ENCODE assay signal across 11 mouse cellular contexts in the genomic region with DNA sequence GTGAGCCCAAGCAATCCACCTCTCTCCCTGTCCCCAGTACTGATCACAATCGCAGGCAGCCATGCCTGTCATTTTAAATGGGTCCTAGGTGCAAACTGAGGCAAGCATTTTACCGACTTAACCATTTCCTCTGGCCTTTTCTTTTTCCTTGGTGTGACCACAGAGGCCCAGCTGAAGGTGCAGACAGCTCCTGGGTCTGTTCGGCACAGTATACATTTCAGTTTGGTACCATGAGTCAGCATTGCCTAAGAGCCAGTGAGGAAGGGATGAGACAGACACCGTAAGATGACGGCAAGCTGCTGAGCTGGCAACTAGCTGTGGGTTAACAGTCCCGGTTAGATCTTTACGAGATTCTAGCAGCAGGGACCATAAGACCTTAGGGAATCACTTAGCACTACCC.
A peak's percentile ranks its signal among the peaks of the same experiment; 100 is the strongest.
DNase-seq lines count a peak whose midpoint lies in the region; ATAC-seq and TF ChIP-seq lines count a peak whose summit lies in the region.
"Had no signal": no experiment of that assay in that cellular context is flagged by ENCODE, and none has a peak within 500 bp of the region (broad histone marks: within the 10 kb centered on the region; RNA-seq: fewer than 3 reads in every experiment).

No protein-coding gene starts in this region.

- H3K9me3 ChIP-seq in intestine, embryonic 16.5 days (ENCODE audit: control insufficient read depth, low read length): no peaks in the 10 kb centered on the region
- H3K9me3 ChIP-seq in intestine, embryonic 15.5 days: no peaks in the 10 kb centered on the region
- no peaks in the 10 kb centered on the region for H3K9me3 ChIP-seq in ES-E14 (ENCODE audit: control insufficient read depth, insufficient read depth, low read depth, low read length)
- H3K9me3 ChIP-seq in erythroblast, embryonic 14.5 days (ENCODE audit: control insufficient read depth, low read length): no peaks in the 10 kb centered on the region
- no peaks in the 10 kb centered on the region for H3K9me3 ChIP-seq in megakaryocyte, embryonic 14.5 days
- H3K9me3 ChIP-seq in hindbrain, embryonic 14.5 days (ENCODE audit: control insufficient read depth, low read length): no peaks in the 10 kb centered on the region

- no peak for DNase-seq in ES-E14 (ENCODE audit: low read depth, low spot score)
- DNase-seq in urinary bladder, postnatal 14 days (ENCODE audit: low spot score): no peak
- DNase-seq in hindbrain, embryonic 14.5 days (ENCODE audit: low spot score): no peak
- no peak for DNase-seq in adrenal gland, postnatal 4 days (ENCODE audit: low spot score in 2 of 2)
- DNase-seq: cerebellum, adult 2 months; gastrocnemius, postnatal 25 days; lung, adult 2 months had no signal

- H3K27ac ChIP-seq in intestine, embryonic 16.5 days (ENCODE audit: low read length): peak overlapping the region; percentile 34; the same call in 1 of the 2 replicates
- H3K27ac ChIP-seq in intestine, embryonic 15.5 days: no peak overlapping the region
- H3K27ac ChIP-seq in ES-E14 (ENCODE audit: insufficient read depth, low read depth, low read length, poor library complexity, severe bottlenecking): no peak overlapping the region
- H3K27ac ChIP-seq in hindbrain, embryonic 14.5 days: no peak overlapping the region

- no peak overlapping the region for H3K9ac ChIP-seq in intestine, embryonic 16.5 days (ENCODE audit: low read depth, low read length)
- H3K9ac ChIP-seq in intestine, embryonic 15.5 days: no peak overlapping the region
- no peak overlapping the region for H3K9ac ChIP-seq in ES-E14 (ENCODE audit: insufficient read depth, low read depth, low read length, poor library complexity, severe bottlenecking)
- H3K9ac ChIP-seq in hindbrain, embryonic 14.5 days: no peak overlapping the region

- no peak overlapping the region for H3K4me3 ChIP-seq in intestine, embryonic 16.5 days (ENCODE audit: low read length)
- no peak overlapping the region for H3K4me3 ChIP-seq in intestine, embryonic 15.5 days (replicated peaks)
- no peak overlapping the region for H3K4me3 ChIP-seq in ES-E14 (ENCODE audit: insufficient read depth in 1 of 2, low read depth in 1 of 2, low read length in 2 of 2, poor library complexity in 1 of 2, severe bottlenecking in 1 of 2)
- peak overlapping the region; percentile 15 for H3K4me3 ChIP-seq in erythroblast, embryonic 14.5 days (replicated peaks)
- peak overlapping the region; percentile 80 for H3K4me3 ChIP-seq in megakaryocyte, embryonic 14.5 days (replicated peaks)
- no peak overlapping the region for H3K4me3 ChIP-seq in hindbrain, embryonic 14.5 days (replicated peaks; ENCODE audit: low read length)

- H3K4me2 ChIP-seq in intestine, embryonic 16.5 days (ENCODE audit: low read depth, low read length): no peak overlapping the region
- H3K4me2 ChIP-seq in intestine, embryonic 15.5 days (replicated peaks): no peak overlapping the region
- no peak overlapping the region for H3K4me2 ChIP-seq in hindbrain, embryonic 14.5 days (replicated peaks)

- ATAC-seq in intestine, embryonic 16.5 days: no peak
- no peak for ATAC-seq in intestine, embryonic 15.5 days
- no peak for ATAC-seq in hindbrain, embryonic 14.5 days (ENCODE audit: low FRiP score)

- in situ Hi-C loops in ES-E14 (cut with MboI; ENCODE audit: low sequenced_read_pairs in 2 of 2, unreplicated experiment in 2 of 2): no loop called here

- no peaks in the 10 kb centered on the region for H3K27me3 ChIP-seq in intestine, embryonic 16.5 days (replicated peaks; ENCODE audit: control insufficient read depth, insufficient read depth, low read length)
- H3K27me3 ChIP-seq in intestine, embryonic 15.5 days (replicated peaks): no peaks in the 10 kb centered on the region
- H3K27me3 ChIP-seq in erythroblast, embryonic 14.5 days (ENCODE audit: control insufficient read depth): peaks cover 4% of the 10 kb centered on the region
- H3K27me3 ChIP-seq in megakaryocyte, embryonic 14.5 days (replicated peaks): no peaks in the 10 kb centered on the region
- no peaks in the 10 kb centered on the region for H3K27me3 ChIP-seq in hindbrain, embryonic 14.5 days (ENCODE audit: control insufficient read depth, insufficient read depth, low read length)

- H3K36me3 ChIP-seq in intestine, embryonic 16.5 days (ENCODE audit: control insufficient read depth, insufficient read depth, low read length): no peaks in the 10 kb centered on the region
- H3K36me3 ChIP-seq in intestine, embryonic 15.5 days: no peaks in the 10 kb centered on the region
- H3K36me3 ChIP-seq in ES-E14 (ENCODE audit: control insufficient read depth, insufficient read depth, low read length, poor library complexity, severe bottlenecking): no peaks in the 10 kb centered on the region
- 0 out of 2 replicates have a peak, but pooled peaks cover 2% of the 10 kb centered on the region for H3K36me3 ChIP-seq in erythroblast, embryonic 14.5 days (ENCODE audit: control insufficient read depth)
- no peaks in the 10 kb centered on the region for H3K36me3 ChIP-seq in megakaryocyte, embryonic 14.5 days (replicated peaks; ENCODE audit: low read length)
- no peaks in the 10 kb centered on the region for H3K36me3 ChIP-seq in hindbrain, embryonic 14.5 days (replicated peaks; ENCODE audit: control insufficient read depth, insufficient read depth)

- H3K4me1 ChIP-seq in intestine, embryonic 16.5 days (ENCODE audit: control insufficient read depth, insufficient read depth, low read length): peaks cover 17% of the 10 kb centered on the region
- H3K4me1 ChIP-seq in intestine, embryonic 15.5 days (replicated peaks): peaks cover 10% of the 10 kb centered on the region; the same call in 1 of the 2 replicates
- H3K4me1 ChIP-seq in ES-E14 (ENCODE audit: control insufficient read depth in 2 of 2, insufficient read depth in 2 of 2, low read length in 2 of 2, poor library complexity in 1 of 2): no peaks in the 10 kb centered on the region; a peak in 2 of 4 replicates
- H3K4me1 ChIP-seq in erythroblast, embryonic 14.5 days (ENCODE audit: control insufficient read depth): peaks cover 62% of the 10 kb centered on the region
- peaks cover 27% of the 10 kb centered on the region for H3K4me1 ChIP-seq in megakaryocyte, embryonic 14.5 days
- H3K4me1 ChIP-seq in hindbrain, embryonic 14.5 days (replicated peaks; ENCODE audit: control insufficient read depth, insufficient read depth, low read length): no peaks in the 10 kb centered on the region

- WGBS in intestine, embryonic 16.5 days: 84% methylated on average over 7 of the region's 7 CpGs
- 88% methylated on average over 7 of the region's 7 CpGs for whole genome bisulfite sequencing in intestine, embryonic 15.5 days
- 82% methylated on average over 7 of the region's 7 CpGs for WGBS in hindbrain, embryonic 14.5 days

TF ChIP-seq in ES-E14, 5 proteins besides CTCF, POLR2A, EP300 and RAD21:
- TF ChIP-seq MAFK (IDR thresholded peaks at IDR 0.05; ENCODE audit: insufficient read depth, low read depth, low read length) (peak; percentile 52; the same call in 1 of the 2 replicates), CHD2 (IDR thresholded peaks at IDR 0.05; ENCODE audit: low read depth, low read length) (no peak), ZC3H11A (IDR thresholded peaks at IDR 0.05; ENCODE audit: borderline replicate concordance, low read depth, low read length) (no peak)

Comparison
In these comparisons a context has a peak if more than half of its experiments do, and no peak if none do; other contexts are left out.
1. H3K4me3 ChIP-seq: peak in erythroblast, embryonic 14.5 days (single experiment) and megakaryocyte, embryonic 14.5 days (single experiment); none in intestine, embryonic 16.5 days (single experiment), intestine, embryonic 15.5 days (single experiment), ES-E14 (0 of 2) and hindbrain, embryonic 14.5 days (single experiment).